Mouse (Mus musculus): ENCODE results near the gene H3f3a.

GRCm38 (mm10) chr1:180752115-180752514, 61.6 kb downstream of the H3f3a start:
- TF ChIP-seq EP300 (IDR thresholded peaks at IDR 0.05) (no peak), CTCF (IDR thresholded peaks at IDR 0.05) (no peak)

All from lung, postnatal 0 days (tissue).